In genomic region chr5:148283177-148283576, GRCm38 (mm10) we compare ENCODE assay signal across 14 mouse cellular contexts.
"Had no signal": no experiment of that assay in that cellular context is flagged by ENCODE, and none has a peak within 500 bp of the region (broad histone marks: within the 10 kb centered on the region; RNA-seq: fewer than 3 reads in every experiment).

No protein-coding gene starts in this region.

- H3K27me3 ChIP-seq: liver, embryonic 12.5 days; megakaryocyte, embryonic 14.5 days; neural tube, embryonic 13.5 days; stomach, embryonic 15.5 days had no signal

- H3K27ac ChIP-seq: liver, embryonic 12.5 days; liver, embryonic 14.5 days; macrophage; neural tube, embryonic 13.5 days; stomach, embryonic 15.5 days; stomach, postnatal 0 days had no signal

- H3K4me2 ChIP-seq: liver, embryonic 12.5 days; lung, embryonic 14.5 days; midbrain, embryonic 11.5 days; neural tube, embryonic 13.5 days; stomach, embryonic 15.5 days had no signal

- ATAC-seq: liver, embryonic 12.5 days; midbrain, embryonic 16.5 days had no signal

- DNase-seq: lung, embryonic 14.5 days; right cerebral cortex, postnatal 14 days; thymus, adult 2 months; thymus, postnatal 25 days; thymus, postnatal 4 days had no signal

- H3K4me3 ChIP-seq: liver, embryonic 12.5 days; megakaryocyte, embryonic 14.5 days; neural tube, embryonic 13.5 days; stomach, embryonic 15.5 days had no signal

- H3K36me3 ChIP-seq: liver, embryonic 12.5 days; stomach, embryonic 15.5 days had no signal

- H3K9me3 ChIP-seq: liver, embryonic 12.5 days; neural tube, embryonic 13.5 days; stomach, embryonic 15.5 days had no signal

- H3K4me1 ChIP-seq: liver, embryonic 12.5 days; megakaryocyte, embryonic 14.5 days; neural tube, embryonic 13.5 days; stomach, embryonic 15.5 days had no signal

- H3K9ac ChIP-seq: liver, embryonic 12.5 days; liver, embryonic 14.5 days; lung, embryonic 14.5 days; neural tube, embryonic 13.5 days; stomach, embryonic 15.5 days had no signal
